Comparison of ENCODE assay signal across 15 mouse cellular contexts in the genomic region with DNA sequence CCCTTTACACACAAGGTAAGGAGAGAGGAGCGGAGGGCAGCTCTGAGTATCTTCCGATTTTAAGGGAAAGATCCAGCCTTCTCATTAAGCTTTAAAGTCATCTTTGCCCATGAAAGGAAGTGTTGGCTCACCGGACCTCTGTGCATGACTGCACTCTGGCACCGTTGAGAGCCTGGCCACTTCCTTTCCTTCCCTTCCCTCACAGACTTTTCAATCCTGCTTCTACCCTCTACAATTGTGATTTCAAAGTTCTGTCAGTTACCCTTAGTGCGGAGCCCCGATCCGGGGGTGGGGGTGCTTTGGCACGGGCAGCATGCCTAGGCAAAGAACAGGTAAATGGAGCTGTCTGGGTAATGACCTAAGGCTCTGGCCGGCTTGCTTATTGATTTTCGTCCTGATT.
DNase-seq lines count a peak whose midpoint lies in the region; ATAC-seq lines count a peak whose summit lies in the region.
"Had no signal": no experiment of that assay in that cellular context is flagged by ENCODE, and none has a peak within 500 bp of the region (broad histone marks: within the 10 kb centered on the region; RNA-seq: fewer than 3 reads in every experiment).

No protein-coding gene starts in this region.

- no peaks in the 10 kb centered on the region for H3K27me3 ChIP-seq in heart, embryonic 15.5 days
- H3K27me3 ChIP-seq in kidney, embryonic 16.5 days (ENCODE audit: insufficient read depth, low read length): no peaks in the 10 kb centered on the region
- H3K27me3 ChIP-seq: forebrain, embryonic 12.5 days; limb, embryonic 12.5 days; neural tube, embryonic 12.5 days had no signal

- intact Hi-C loops in heart, postnatal 10 days (cut with DNase I): no loop called here

- peak overlapping the region; percentile 75 for H3K27ac ChIP-seq in heart, embryonic 15.5 days
- H3K27ac ChIP-seq in kidney, embryonic 16.5 days (ENCODE audit: low read length): peak overlapping the region; percentile 47
- H3K27ac ChIP-seq: forebrain, embryonic 12.5 days; limb, embryonic 12.5 days; neural tube, embryonic 12.5 days had no signal

- DNase-seq in heart, postnatal 10 days: no peak
- peak; percentile 21 for DNase-seq in urinary bladder, postnatal 14 days (ENCODE audit: low spot score)
- DNase-seq in urinary bladder, postnatal 4 days (ENCODE audit: low spot score in 2 of 2): no peak
- no peak for DNase-seq in frontal cortex, postnatal 25 days (ENCODE audit: low spot score in 2 of 2)
- DNase-seq in left cerebral cortex, adult 18-20 months (ENCODE audit: low spot score in 2 of 2): no peak
- DNase-seq: adrenal gland, adult 2 months; cerebellum, postnatal 14 days; gastrocnemius, postnatal 25 days; lung, postnatal 36 days; spleen, adult 18-20 months had no signal

- 57% methylated on average over 10 of the region's 10 CpGs for whole genome bisulfite sequencing in heart, embryonic 15.5 days
- 59% methylated on average over 10 of the region's 10 CpGs for WGBS in kidney, embryonic 16.5 days

- no peaks in the 10 kb centered on the region for H3K36me3 ChIP-seq in heart, embryonic 15.5 days
- H3K36me3 ChIP-seq in kidney, embryonic 16.5 days (ENCODE audit: insufficient read depth, low read length): no peaks in the 10 kb centered on the region
- H3K36me3 ChIP-seq: limb, embryonic 12.5 days; neural tube, embryonic 12.5 days had no signal

- no peaks in the 10 kb centered on the region for H3K9me3 ChIP-seq in heart, embryonic 15.5 days (replicated peaks)
- no peaks in the 10 kb centered on the region for H3K9me3 ChIP-seq in kidney, embryonic 16.5 days (ENCODE audit: low read length)
- H3K9me3 ChIP-seq: forebrain, embryonic 12.5 days; limb, embryonic 12.5 days; neural tube, embryonic 12.5 days had no signal

- H3K4me3 ChIP-seq in heart, embryonic 15.5 days: no peak overlapping the region
- H3K4me3 ChIP-seq in kidney, embryonic 16.5 days (ENCODE audit: low read length): no peak overlapping the region
- H3K4me3 ChIP-seq: forebrain, embryonic 12.5 days; limb, embryonic 12.5 days; neural tube, embryonic 12.5 days had no signal

- no peak for ATAC-seq in heart, embryonic 15.5 days (replicated peaks; ENCODE audit: insufficient number of reproducible peaks, insufficient read depth, low FRiP score, low read depth)
- ATAC-seq in kidney, embryonic 16.5 days (ENCODE audit: low FRiP score, low TSS enrichment): no peak

- peak overlapping the region; percentile 23 for H3K9ac ChIP-seq in heart, embryonic 15.5 days
- peak overlapping the region; percentile 20; the same call in 1 of the 2 replicates for H3K9ac ChIP-seq in kidney, embryonic 16.5 days (replicated peaks; ENCODE audit: low read length)
- H3K9ac ChIP-seq: forebrain, embryonic 12.5 days; limb, embryonic 12.5 days; neural tube, embryonic 12.5 days had no signal

- H3K4me2 ChIP-seq in heart, embryonic 15.5 days: no peak overlapping the region; the same call in 1 of the 2 replicates
- H3K4me2 ChIP-seq in kidney, embryonic 16.5 days (replicated peaks; ENCODE audit: low read depth, low read length): no peak overlapping the region
- H3K4me2 ChIP-seq: forebrain, embryonic 12.5 days; limb, embryonic 12.5 days; neural tube, embryonic 12.5 days had no signal

- peaks cover 65% of the 10 kb centered on the region for H3K4me1 ChIP-seq in heart, embryonic 15.5 days (replicated peaks)
- H3K4me1 ChIP-seq in kidney, embryonic 16.5 days (ENCODE audit: insufficient read depth, low read length): peaks cover 55% of the 10 kb centered on the region
